Mouse (Mus musculus): ENCODE results near the gene Pik3ca. TPM values are rescaled to one million over a fixed set of nuclear protein-coding genes. Genes with fewer than 3 reads are reported as not detected.

Gene Pik3ca
- polyA plus RNA-seq, 1 experiment from 2014 or later = 5.9 TPM

- WGBS = 69% methylated on average over 2 of the region's 2 CpGs
- Histone ChIP-seq H3K9me3 (ENCODE audit: control insufficient read depth) (no peaks in the 10 kb centered on the region), H3K9ac (ENCODE audit: low read depth, low read length) (no peak overlapping the region), H3K4me3 (ENCODE audit: low read depth, low read length) (no peak overlapping the region), H3K4me1 (replicated peaks; ENCODE audit: control insufficient read depth, insufficient read depth, low read length) (no peaks in the 10 kb centered on the region), H3K27ac (ENCODE audit: low read depth, low read length) (no peak overlapping the region; the same call in 1 of the 2 replicates), H3K27me3 (replicated peaks; ENCODE audit: control insufficient read depth, insufficient read depth, low read length) (no peaks in the 10 kb centered on the region), H3K36me3 (ENCODE audit: control insufficient read depth, insufficient read depth) (peaks cover 26% of the 10 kb centered on the region), H3K4me2 (replicated peaks; ENCODE audit: low read depth) (no peak overlapping the region)
- no peak for ATAC-seq
- no peak for TF ChIP-seq CTCF (IDR thresholded peaks at IDR 0.05; ENCODE audit: low read depth)
These were observed 36.5 kb downstream of the Pik3ca start for GRCm38 (mm10) chr3:32434016-32434415.

GRCm38 (mm10) chr3:32436101-32436500 is 38.6 kb downstream of the Pik3ca start:
- WGBS = 79% methylated on average over 11 of the region's 11 CpGs

DNA sequence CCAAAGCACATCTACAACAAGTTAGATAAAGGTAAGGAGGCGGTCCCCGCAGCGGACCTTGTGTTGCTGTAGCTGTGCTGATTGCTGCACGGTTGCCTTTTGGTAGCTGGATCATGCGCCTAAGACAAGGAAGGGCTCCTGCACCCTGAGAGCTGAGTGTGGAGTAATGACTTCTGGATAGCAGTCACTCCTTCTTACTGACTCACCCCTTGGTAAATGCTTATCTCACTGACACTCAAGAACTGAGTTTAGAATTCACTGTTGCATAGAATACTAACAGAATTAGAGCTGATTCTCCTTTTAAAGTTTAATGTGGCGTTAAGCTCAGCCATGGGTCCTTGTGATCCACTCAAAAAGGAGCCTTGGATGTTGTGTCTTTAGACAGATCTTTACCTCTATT is 39.8 kb downstream of the Pik3ca start:
- Histone ChIP-seq H3K4me1 (replicated peaks; ENCODE audit: control insufficient read depth, insufficient read depth, low read length) (no peaks in the 10 kb centered on the region), H3K4me2 (replicated peaks; ENCODE audit: low read depth) (no peak overlapping the region), H3K9me3 (ENCODE audit: control insufficient read depth) (no peaks in the 10 kb centered on the region), H3K9ac (ENCODE audit: low read depth, low read length) (no peak overlapping the region), H3K27ac (ENCODE audit: low read depth, low read length) (peak overlapping the region; percentile 41; the same call in 1 of the 2 replicates), H3K4me3 (ENCODE audit: low read depth, low read length) (no peak overlapping the region), H3K36me3 (ENCODE audit: control insufficient read depth, insufficient read depth) (peaks cover 48% of the 10 kb centered on the region), H3K27me3 (replicated peaks; ENCODE audit: control insufficient read depth, insufficient read depth, low read length) (no peaks in the 10 kb centered on the region)
- WGBS = 94% methylated on average over 6 of the region's 6 CpGs
- TF ChIP-seq CTCF (IDR thresholded peaks at IDR 0.05; ENCODE audit: low read depth) = no peak
- ATAC-seq = no peak

More at GRCm38 (mm10) chr3:32436101-32436500, 38.6 kb downstream of the Pik3ca start:
- no peak for TF ChIP-seq CTCF (IDR thresholded peaks at IDR 0.05; ENCODE audit: low read depth)
- H3K4me1 ChIP-seq (replicated peaks; ENCODE audit: control insufficient read depth, insufficient read depth, low read length) = no peaks in the 10 kb centered on the region
- peaks cover 39% of the 10 kb centered on the region for H3K36me3 ChIP-seq (ENCODE audit: control insufficient read depth, insufficient read depth)
- no peaks in the 10 kb centered on the region for H3K27me3 ChIP-seq (replicated peaks; ENCODE audit: control insufficient read depth, insufficient read depth, low read length)
- no peak overlapping the region for H3K27ac ChIP-seq (ENCODE audit: low read depth, low read length)
- H3K9me3 ChIP-seq (ENCODE audit: control insufficient read depth) = no peaks in the 10 kb centered on the region
- H3K9ac ChIP-seq (ENCODE audit: low read depth, low read length) = no peak overlapping the region
- no peak overlapping the region for H3K4me3 ChIP-seq (ENCODE audit: low read depth, low read length)
- ATAC-seq = no peak
- no peak overlapping the region for H3K4me2 ChIP-seq (replicated peaks; ENCODE audit: low read depth)

DNA sequence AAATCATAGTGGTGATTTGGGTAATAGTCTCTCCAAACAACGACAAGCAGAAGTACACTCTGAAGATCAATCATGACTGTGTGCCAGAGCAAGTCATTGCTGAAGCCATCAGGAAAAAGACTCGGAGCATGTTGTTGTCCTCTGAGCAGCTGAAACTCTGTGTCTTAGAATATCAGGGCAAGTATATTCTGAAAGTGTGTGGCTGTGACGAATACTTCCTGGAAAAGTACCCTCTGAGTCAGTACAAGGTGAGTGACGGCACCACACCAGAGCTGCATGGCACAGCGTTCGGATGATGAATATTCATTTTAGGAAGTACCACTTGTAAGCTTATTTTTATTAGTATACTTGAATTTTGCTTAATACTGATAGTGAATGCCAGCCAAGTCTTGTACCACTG is 40.3 kb downstream of the Pik3ca start:
- no peak overlapping the region for H3K9ac ChIP-seq (ENCODE audit: low read depth, low read length)
- H3K4me2 ChIP-seq (replicated peaks; ENCODE audit: low read depth) = no peak overlapping the region
- no peaks in the 10 kb centered on the region for H3K9me3 ChIP-seq (ENCODE audit: control insufficient read depth)
- H3K27me3 ChIP-seq (replicated peaks; ENCODE audit: control insufficient read depth, insufficient read depth, low read length) = no peaks in the 10 kb centered on the region
- ATAC-seq = no peak
- WGBS = 93% methylated on average over 6 of the region's 6 CpGs
- H3K4me3 ChIP-seq (ENCODE audit: low read depth, low read length) = no peak overlapping the region
- H3K36me3 ChIP-seq (ENCODE audit: control insufficient read depth, insufficient read depth) = peaks cover 54% of the 10 kb centered on the region
- H3K4me1 ChIP-seq (replicated peaks; ENCODE audit: control insufficient read depth, insufficient read depth, low read length) = no peaks in the 10 kb centered on the region
- no peak overlapping the region for H3K27ac ChIP-seq (ENCODE audit: low read depth, low read length)
- TF ChIP-seq CTCF (IDR thresholded peaks at IDR 0.05; ENCODE audit: low read depth) = no peak

- no peak for ATAC-seq
- peaks cover 58% of the 10 kb centered on the region for H3K36me3 ChIP-seq (ENCODE audit: control insufficient read depth, insufficient read depth)
- no peak overlapping the region for H3K4me2 ChIP-seq (replicated peaks; ENCODE audit: low read depth)
- no peaks in the 10 kb centered on the region for H3K4me1 ChIP-seq (replicated peaks; ENCODE audit: control insufficient read depth, insufficient read depth, low read length)
- no peak for TF ChIP-seq CTCF (IDR thresholded peaks at IDR 0.05; ENCODE audit: low read depth)
- no peaks in the 10 kb centered on the region for H3K27me3 ChIP-seq (replicated peaks; ENCODE audit: control insufficient read depth, insufficient read depth, low read length)
- no peaks in the 10 kb centered on the region for H3K9me3 ChIP-seq (ENCODE audit: control insufficient read depth)
- no peak overlapping the region for H3K9ac ChIP-seq (ENCODE audit: low read depth, low read length)
- H3K4me3 ChIP-seq (ENCODE audit: low read depth, low read length) = no peak overlapping the region
- no peak overlapping the region for H3K27ac ChIP-seq (ENCODE audit: low read depth, low read length)
- WGBS = 81% methylated on average over 4 of the region's 4 CpGs
These were observed 41.2 kb downstream of the Pik3ca start for GRCm38 (mm10) chr3:32438716-32439115.

DNA sequence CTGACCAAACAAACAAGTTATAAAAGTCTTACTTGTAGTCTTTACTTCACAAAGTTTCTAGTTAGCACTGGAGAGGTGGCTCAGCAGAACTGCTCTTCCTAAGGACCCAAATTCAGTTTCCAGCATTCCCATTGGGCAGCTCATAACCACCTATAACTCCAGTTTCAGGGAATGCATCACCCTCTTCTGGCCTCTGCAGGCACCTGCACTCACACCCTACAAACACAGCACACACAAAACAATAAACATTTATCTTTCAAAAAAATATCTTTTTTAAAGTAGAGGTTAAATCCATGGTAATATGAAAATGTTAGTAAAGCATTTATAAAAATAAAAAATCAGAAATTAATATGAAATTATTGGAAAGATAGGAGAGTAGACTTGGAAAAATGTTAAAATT is 44.2 kb downstream of the Pik3ca start:
- Histone ChIP-seq H3K9ac (ENCODE audit: low read depth, low read length) (no peak overlapping the region), H3K4me1 (replicated peaks; ENCODE audit: control insufficient read depth, insufficient read depth, low read length) (no peaks in the 10 kb centered on the region), H3K4me2 (replicated peaks; ENCODE audit: low read depth) (no peak overlapping the region), H3K9me3 (ENCODE audit: control insufficient read depth) (no peaks in the 10 kb centered on the region), H3K4me3 (ENCODE audit: low read depth, low read length) (no peak overlapping the region), H3K36me3 (ENCODE audit: control insufficient read depth, insufficient read depth) (peaks cover 74% of the 10 kb centered on the region), H3K27me3 (replicated peaks; ENCODE audit: control insufficient read depth, insufficient read depth, low read length) (no peaks in the 10 kb centered on the region), H3K27ac (ENCODE audit: low read depth, low read length) (no peak overlapping the region)
- peak; percentile 25; the same call in 1 of the 2 replicates for TF ChIP-seq CTCF (IDR thresholded peaks at IDR 0.05; ENCODE audit: low read depth)
- no peak for ATAC-seq

All from intestine, postnatal 0 days (tissue).